Mouse (Mus musculus) limb, embryonic 14.5 days (tissue): ENCODE results near the gene Fggy. TPM values are rescaled to one million over a fixed set of nuclear protein-coding genes. Genes with fewer than 3 reads are reported as not detected.

Source experiments
- ATAC-seq: fragments of 200-750 bp; cut with Nextera tagmentation; 2 replicates; pipeline ENCODE4 v1.8.0; 2017; ENCODE audit warnings: low read depth, moderate number of reproducible peaks, moderate TSS enrichment; ENCODE audit not compliant: low FRiP score
- DNase-seq: peaks from one replicate; pipeline ENCODE4 v3.0.0-alpha.2; 2015; ENCODE audit warnings: low spot score
- H3K27ac ChIP-seq: fragments of 300-500 bp; sonication (generic); replicated peaks from 2 replicates; pipeline ENCODE4 v1.5.1; 2014; ENCODE audit warnings: low read depth, mild to moderate bottlenecking, low read length, moderate library complexity, mixed read lengths
- H3K27me3 ChIP-seq: fragments of 300-500 bp; sonication (generic); 2 replicates; pipeline ENCODE4 v1.6.1; 2014; ENCODE audit warnings: low read length, mixed read lengths; ENCODE audit not compliant: control insufficient read depth, insufficient read depth
- H3K36me3 ChIP-seq: fragments of 300-500 bp; sonication (generic); 2 replicates; pipeline ENCODE4 v1.6.1; 2014; ENCODE audit warnings: mild to moderate bottlenecking, low read length, moderate library complexity, mixed read lengths; ENCODE audit not compliant: control insufficient read depth, insufficient read depth
- H3K4me1 ChIP-seq: fragments of 300-500 bp; sonication (generic); 2 replicates; pipeline ENCODE4 v1.6.1; 2014; ENCODE audit warnings: antibody characterized with exemption, low read length, mixed read lengths; ENCODE audit not compliant: control insufficient read depth, insufficient read depth
- H3K4me2 ChIP-seq: fragments of 300-500 bp; sonication (generic); replicated peaks from 2 replicates; pipeline ENCODE4 v1.6.1; 2014; ENCODE audit warnings: low read depth, mild to moderate bottlenecking, low read length, moderate library complexity; ENCODE audit not compliant: severe bottlenecking
- H3K4me3 ChIP-seq: fragments of 300-500 bp; sonication (generic); replicated peaks from 2 replicates; pipeline ENCODE4 v1.5.1; 2014; ENCODE audit warnings: low read length
- H3K9ac ChIP-seq: fragments of 300-500 bp; sonication (generic); 2 replicates; pipeline ENCODE4 v1.6.1; 2014; ENCODE audit warnings: mild to moderate bottlenecking, low read depth, low read length, moderate library complexity; ENCODE audit not compliant: severe bottlenecking
- H3K9me3 ChIP-seq: fragments of 300-500 bp; sonication (generic); 2 replicates; pipeline ENCODE4 v1.6.1; 2016; ENCODE audit warnings: low read length; ENCODE audit not compliant: control insufficient read depth
- POLR2A ChIP-seq: fragments of 200-500 bp; IDR thresholded peaks from 2 replicates; pipeline ENCODE4 v1.8.0; 2012; ENCODE audit warnings: inconsistent platforms, mild to moderate bottlenecking, moderate library complexity, borderline replicate concordance; ENCODE audit not compliant: insufficient read depth, insufficient read length; ENCODE audit errors: extremely low read depth
- WGBS: fragments of 180-500 bp; shearing (Covaris S2); extraction: QIAGEN DNeasy Blood & Tissue Kit; methylation state at CpG from one replicate; pipeline ENCODE4 v1.1.7; 2014; 5-methylcytosine and 5-hydroxymethylcytosine counted together
- polyA plus RNA-seq, 2 experiments: library from polyadenylated mRNA; depleted of rRNA in 1 of 2; stranded (reverse) in 1 of 2; unstranded in 1 of 2; fragments of >200 nt; fragmentation: Nextera tagmentation in 1 of 2; extraction: Ambion mirVana in 1 of 2; gene quantifications; 2 replicates each; pipeline versions ENCODE4 v1.2.1 to v1.2.3; 2012 to 2014

The Fggy gene
- polyA plus RNA-seq, 2 experiments = 5.7 to 7.8 TPM

- ATAC-seq = no peak; the same call in 1 of the 2 replicates
- Histone ChIP-seq H3K4me3 (no peak overlapping the region), H3K27ac (no peak overlapping the region), H3K36me3 (no peaks in the 10 kb centered on the region), H3K4me2 (no peak overlapping the region), H3K9me3 (no peaks in the 10 kb centered on the region), H3K27me3 (no peaks in the 10 kb centered on the region), H3K4me1 (peaks cover 5% of the 10 kb centered on the region; the same call in 1 of the 2 replicates), H3K9ac (no peak overlapping the region)
- 24% methylated on average over 4 of the region's 4 CpGs for WGBS
- TF ChIP-seq POLR2A = no peak
- no peak for DNase-seq
These were observed 214.6 kb downstream of the Fggy start for GRCm38 (mm10) chr4:95771945-95772344.

DNA sequence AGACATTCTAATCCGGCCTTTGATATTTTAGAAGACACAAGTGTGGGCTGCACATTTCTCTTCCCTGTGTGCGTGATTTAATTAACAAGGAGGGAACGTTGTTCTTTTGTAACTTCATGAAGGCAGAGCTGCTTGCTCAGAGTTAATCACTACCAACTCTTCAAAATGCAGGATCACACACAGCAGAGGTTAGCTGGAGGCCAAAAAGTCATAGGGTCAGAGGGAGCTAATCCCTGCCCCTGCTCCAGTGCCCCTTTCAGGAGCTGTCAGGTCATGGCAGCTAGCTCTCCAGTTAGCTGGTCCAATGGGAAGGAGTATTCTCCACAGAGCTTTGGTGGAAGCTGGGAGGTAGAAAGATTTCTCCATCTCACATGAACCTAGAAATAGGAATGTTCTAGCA lies 215.4 kb downstream of the Fggy start:
- Histone ChIP-seq H3K4me1 (peaks cover 5% of the 10 kb centered on the region; the same call in 1 of the 2 replicates), H3K36me3 (no peaks in the 10 kb centered on the region), H3K9ac (no peak overlapping the region), H3K27me3 (no peaks in the 10 kb centered on the region), H3K4me2 (no peak overlapping the region), H3K9me3 (no peaks in the 10 kb centered on the region), H3K4me3 (no peak overlapping the region), H3K27ac (no peak overlapping the region)
- DNase-seq (no peak), ATAC-seq (no peak)
- WGBS = 25% methylated on average over 3 of the region's 3 CpGs
- no peak for TF ChIP-seq POLR2A

GRCm38 (mm10) chr4:95775574-95775973 lies 218.3 kb downstream of the Fggy start:
- WGBS = 83% methylated on average over 3 of the region's 3 CpGs

DNA sequence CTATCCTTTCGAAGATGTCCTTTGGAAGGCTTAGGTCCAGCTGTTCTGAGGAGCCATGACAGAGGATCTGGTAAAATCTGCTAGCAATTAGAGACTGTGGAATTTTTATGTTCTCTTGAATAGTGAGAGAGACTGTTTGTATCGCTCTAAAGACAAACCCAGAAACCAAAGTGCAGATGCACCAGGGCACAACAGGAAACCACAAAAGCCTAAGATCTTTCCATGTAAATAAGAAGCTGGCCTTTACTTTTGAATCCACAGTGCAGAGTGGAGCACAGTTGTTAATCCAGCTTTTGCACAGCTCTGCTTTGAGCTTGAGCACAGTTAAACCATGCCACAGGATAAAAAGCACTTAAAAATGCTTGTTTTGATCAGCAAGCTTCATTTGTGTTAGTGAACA lies 220.5 kb downstream of the Fggy start:
- Histone ChIP-seq H3K4me1 (peaks cover 6% of the 10 kb centered on the region), H3K27ac (no peak overlapping the region), H3K4me2 (no peak overlapping the region), H3K27me3 (no peaks in the 10 kb centered on the region), H3K9me3 (no peaks in the 10 kb centered on the region), H3K4me3 (no peak overlapping the region), H3K9ac (no peak overlapping the region), H3K36me3 (no peaks in the 10 kb centered on the region)
- DNase-seq = no peak
- ATAC-seq = no peak
- no peak for TF ChIP-seq POLR2A
- WGBS = 25% methylated on average over 2 of the region's 2 CpGs

More at GRCm38 (mm10) chr4:95775574-95775973, 218.3 kb downstream of the Fggy start:
- Histone ChIP-seq H3K4me1 (peaks cover 11% of the 10 kb centered on the region), H3K36me3 (no peaks in the 10 kb centered on the region), H3K4me3 (no peak overlapping the region), H3K9me3 (no peaks in the 10 kb centered on the region), H3K9ac (no peak overlapping the region), H3K27me3 (no peaks in the 10 kb centered on the region), H3K27ac (no peak overlapping the region), H3K4me2 (no peak overlapping the region)
- ATAC-seq (no peak), DNase-seq (no peak)
- TF ChIP-seq POLR2A = no peak

DNA sequence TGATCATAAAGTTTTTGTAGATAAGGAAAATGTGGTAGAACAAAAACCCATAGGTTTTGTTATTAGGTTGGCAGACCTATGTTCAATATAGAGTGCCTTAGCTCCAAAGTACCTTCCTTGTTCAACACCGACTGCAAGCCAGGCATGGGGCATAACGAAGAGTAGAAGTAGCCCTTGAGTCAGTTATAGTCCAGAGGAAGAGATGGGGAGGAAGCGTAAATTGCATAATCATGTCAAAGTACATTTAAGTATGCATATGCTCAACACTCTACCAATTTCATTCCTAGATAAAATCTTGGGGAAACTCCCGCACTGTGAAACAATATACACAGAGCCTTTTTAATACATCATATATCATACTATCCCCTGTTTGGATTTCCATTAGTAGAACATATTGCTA lies 221.2 kb downstream of the Fggy start:
- WGBS = 78% methylated on average over 4 of the region's 4 CpGs
- H3K27me3 ChIP-seq = no peaks in the 10 kb centered on the region
- no peaks in the 10 kb centered on the region for H3K36me3 ChIP-seq
- H3K27ac ChIP-seq = no peak overlapping the region
- TF ChIP-seq POLR2A = no peak
- H3K4me3 ChIP-seq = no peak overlapping the region
- DNase-seq (no peak), ATAC-seq (no peak)
- H3K9ac ChIP-seq = no peak overlapping the region
- peaks cover 6% of the 10 kb centered on the region for H3K4me1 ChIP-seq
- no peak overlapping the region for H3K4me2 ChIP-seq
- H3K9me3 ChIP-seq = no peaks in the 10 kb centered on the region
